Mouse (Mus musculus) layer of hippocampus, postnatal 36 days (tissue): ENCODE results near the gene Cdk4. TPM values are rescaled to one million over a fixed set of nuclear protein-coding genes. Genes with fewer than 3 reads are reported as not detected.

Source experiments
- DNase-seq, 2 experiments: peaks; one replicate each; pipeline ENCODE4 v3.0.0; 2022
- total RNA-seq, 2 experiments: library from RNA; stranded (reverse); gene quantifications; 2 replicates each; pipeline ENCODE4 v1.2.3; 2021

The Cdk4 gene
- total RNA-seq, 2 experiments from 2014 or later, result 93.5 to 97.5 TPM

DNA sequence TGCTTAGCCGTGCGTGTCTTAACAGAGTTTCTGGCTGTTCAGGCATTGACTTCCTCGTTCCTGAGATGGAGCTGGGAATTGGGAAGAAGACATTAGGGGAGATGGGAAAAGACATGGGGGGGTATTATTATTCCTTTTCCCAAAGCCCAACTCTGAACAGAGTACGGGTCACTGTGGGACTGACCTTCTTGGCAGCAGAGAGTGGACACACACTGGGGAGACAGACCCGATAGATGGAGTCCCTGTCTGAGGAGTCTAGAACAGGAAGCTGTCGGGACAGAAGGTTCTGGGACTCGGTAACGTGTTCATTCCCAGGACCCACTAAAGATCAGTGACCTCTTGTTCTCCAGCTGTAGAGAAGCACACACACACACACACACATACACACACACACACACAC, 12.3 kb downstream of the Cdk4 start:
- DNase-seq, result no peak

DNA sequence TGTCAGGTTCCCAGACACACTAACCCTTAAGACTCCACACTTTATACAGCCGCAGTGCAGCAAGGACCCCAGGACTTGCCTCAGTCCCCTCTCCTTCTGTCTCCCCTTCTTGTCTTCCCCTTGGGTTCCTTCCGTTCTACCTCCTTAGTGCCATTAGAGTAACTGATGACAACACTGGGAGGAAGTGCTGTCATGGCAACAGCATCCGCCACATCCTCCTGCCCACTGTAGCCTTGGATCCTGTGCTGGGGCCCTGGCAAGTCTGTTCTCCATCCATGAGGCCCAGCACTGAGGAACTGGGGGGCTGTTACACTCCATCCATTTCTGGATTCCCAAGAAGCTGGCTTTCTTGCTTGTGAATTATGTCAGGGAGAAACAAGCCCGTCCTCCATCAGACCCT, 12.7 kb downstream of the Cdk4 start:
- DNase-seq, result no peak

DNA sequence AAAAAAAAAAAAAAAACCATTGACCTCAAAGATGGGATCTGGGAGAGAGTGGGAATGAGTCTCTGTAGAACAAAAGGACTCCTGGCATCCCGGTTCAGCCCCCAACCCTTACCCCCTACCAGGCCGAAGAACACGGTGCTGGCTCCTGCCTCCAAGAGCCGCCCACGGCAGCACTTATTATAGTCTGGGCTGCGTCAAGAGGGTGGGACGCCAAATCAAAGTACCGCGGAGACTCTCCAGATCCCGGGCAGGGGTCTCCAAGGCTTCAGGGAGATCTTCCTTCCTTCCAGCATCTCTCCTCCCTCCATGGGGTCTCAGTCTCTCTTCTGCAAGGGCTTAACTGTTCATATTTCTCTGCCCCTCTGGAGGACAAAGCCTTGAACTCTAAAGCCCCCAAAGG, 14.2 kb downstream of the Cdk4 start:
- DNase-seq, result no peak

DNA sequence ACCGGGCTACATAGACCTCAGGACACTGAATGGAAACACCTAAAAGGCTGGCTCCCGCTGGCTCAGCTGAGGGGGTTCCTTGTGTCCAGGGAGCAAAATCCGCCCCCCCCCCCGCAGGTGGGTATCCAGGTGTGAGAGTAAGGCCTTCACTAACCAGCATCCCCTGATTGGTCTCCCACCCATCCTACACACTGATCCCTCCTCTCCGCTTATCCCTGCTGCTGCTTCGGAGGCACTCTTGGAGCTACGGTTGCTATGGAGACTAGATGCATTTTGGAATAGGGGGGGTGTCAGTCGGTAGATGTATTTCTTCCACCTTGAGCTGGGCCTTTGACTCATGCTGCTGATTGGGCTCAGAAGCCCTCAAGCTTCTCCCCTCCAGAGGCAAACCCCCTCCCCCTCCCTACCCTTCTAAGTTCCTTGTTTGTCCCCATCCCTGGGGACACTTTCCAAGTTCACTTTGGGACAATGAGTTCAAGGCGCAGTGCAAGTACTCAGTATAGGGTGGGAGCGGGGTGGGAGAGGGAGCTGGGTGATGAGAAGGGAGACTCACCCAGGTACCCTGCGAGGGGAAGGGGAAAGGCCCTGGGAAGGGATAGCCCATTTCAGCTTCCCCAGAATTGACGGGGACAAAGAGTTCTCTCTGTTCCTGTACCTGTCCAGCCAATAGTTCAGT, 14.8 kb downstream of the Cdk4 start:
- DNase-seq, result no peak

DNA sequence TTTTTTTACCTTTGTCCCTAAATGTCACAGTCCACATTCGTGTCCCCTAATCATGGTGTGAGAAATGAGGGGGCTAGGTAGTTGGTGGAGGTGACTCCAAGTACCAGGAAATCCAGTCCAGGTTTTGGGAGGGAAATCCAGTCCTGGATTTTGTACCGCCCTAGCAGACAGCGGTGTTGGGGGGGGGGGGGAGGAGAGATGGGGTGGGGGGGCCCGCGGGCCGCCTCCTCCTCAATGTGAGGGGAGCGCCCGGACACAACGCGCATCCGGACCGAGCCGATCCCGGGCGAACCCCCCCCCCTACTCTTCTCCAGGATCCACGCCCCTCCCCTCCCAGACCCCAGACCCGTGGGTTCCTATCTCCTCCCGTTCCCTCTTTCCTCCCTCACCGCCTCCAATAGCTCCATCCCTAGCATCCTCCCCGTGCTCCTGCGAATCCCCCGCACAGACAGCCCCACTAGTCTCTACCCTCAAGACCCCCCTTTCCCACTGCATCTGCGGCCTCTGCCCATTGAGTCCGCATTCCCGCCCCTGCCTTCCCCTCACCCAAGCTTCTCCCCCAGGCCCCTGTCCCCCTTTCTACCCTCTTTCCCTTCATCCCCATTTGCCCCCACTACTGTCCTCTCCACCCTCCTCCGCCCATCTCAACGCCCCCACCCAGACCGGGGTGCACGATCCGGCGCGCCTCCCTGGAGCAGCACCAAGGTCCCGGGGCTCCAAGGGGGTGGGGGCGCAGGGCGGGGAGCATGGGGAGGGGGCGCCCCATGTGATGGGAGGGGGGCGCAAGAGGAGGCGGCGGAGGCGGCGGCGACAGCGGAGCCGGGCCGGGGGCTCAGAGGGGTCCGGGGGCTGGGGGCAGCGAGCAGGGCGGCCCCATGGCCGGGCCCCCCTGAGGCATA, 15.6 kb downstream of the Cdk4 start:
- DNase-seq, result no peak

DNA sequence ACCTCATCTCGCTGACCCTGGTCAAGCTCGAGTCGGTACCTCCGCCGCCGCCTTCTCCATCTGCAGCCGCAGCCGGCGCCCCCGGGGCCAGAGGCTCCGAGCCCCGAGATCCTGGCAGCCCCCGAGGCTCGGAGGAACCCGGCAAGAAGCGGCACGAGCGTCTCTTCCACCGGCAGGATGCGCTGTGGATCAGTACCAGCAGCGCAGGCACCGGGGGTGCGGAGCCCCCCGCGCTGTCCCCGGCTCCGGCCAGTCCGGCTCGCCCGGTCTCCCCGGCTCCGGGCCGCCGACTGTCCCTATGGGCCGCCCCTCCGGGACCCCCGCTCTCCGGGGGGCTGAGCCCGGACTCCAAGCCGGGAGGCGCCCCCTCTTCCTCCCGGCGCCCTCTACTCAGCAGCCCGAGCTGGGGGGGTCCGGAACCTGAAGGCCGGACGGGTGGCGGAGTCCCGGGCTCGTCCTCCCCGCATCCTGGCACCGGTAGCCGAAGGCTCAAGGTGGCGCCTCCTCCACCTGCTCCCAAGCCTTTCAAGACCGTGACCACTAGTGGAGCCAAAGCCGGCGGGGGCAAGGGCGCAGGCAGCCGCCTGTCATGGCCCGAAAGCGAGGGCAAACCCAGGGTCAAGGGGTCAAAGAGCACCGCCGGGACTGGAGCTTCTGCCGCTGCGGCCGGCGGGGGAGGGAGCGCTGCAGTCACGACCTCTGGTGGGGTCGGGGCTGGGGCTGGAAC, 16.5 kb downstream of the Cdk4 start:
- DNase-seq, result no peak

DNA sequence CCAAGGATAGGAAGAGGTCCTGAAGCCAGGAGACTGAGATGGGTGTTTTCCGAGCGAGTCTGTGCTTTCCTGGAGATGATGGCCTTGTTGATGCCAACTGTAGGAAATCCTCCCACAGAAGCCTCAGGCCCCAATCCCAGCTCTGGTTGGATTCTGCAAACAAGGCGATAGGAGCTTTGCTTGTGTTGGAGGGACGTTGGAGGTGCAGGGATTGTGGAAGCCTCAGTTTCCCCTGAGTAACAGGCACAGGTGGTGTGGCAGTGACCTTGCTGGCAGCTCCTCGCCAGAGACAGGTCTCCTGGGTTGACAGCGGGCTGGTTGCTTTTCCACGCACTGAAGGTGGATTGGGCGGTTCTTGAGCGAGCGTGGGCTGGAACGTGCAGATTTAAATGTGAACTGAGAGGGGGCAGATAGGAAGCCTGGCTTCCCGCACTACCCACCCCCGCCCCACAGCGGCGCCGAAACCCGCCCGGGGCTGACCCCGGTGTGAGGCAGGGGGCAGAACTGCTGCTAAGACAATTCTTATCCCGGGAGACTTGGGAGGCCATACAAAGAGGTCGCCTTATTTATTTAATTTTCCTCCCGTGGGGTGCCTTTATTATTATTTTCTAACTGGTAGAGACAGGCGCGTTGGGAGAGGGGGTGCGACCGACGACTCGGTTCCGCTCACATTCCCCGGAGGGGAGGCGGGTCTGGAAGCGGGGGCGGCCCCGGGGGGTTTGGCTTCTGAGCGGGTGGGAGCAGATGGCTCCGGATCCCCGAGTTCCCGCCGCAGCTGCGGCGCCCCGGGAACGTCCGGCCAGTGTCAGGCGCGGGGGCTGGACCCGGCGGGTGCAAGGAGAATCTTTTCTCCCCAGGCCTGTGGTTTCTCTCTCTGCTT, 17.8 kb downstream of the Cdk4 start:
- peak in 1 of 2 experiments; percentile 71 for DNase-seq

DNA sequence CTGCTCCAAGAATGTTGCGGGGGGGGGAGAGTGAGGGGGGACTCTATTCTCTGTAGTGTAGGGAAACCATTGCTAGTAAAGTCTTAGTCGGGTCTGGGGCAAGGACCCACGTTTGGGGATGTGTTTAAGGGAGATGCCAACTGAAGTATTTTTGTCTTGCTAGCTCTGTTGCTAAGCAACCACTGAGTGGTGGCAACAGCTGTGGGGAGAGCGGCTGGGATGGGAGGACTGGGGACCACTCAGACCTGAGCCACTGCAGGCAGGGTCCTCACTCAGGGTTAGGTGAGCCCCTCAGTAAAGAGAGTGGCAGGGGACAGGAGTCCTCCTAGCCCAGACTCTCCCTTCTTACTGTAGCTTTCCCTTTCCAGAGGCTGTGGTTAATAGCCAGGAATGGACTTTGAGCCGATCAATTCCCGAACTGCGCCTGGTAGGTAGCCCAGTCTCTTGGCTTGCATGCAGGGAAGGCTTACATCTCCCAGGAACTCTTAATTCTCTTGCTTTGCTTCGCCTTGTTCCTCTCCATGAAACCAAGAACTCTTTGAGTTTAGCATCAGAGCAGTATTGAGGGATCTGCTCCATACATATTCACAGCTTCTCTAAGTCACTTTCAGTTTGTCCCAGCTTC, 18.8 kb downstream of the Cdk4 start:
- no peak for DNase-seq

DNA sequence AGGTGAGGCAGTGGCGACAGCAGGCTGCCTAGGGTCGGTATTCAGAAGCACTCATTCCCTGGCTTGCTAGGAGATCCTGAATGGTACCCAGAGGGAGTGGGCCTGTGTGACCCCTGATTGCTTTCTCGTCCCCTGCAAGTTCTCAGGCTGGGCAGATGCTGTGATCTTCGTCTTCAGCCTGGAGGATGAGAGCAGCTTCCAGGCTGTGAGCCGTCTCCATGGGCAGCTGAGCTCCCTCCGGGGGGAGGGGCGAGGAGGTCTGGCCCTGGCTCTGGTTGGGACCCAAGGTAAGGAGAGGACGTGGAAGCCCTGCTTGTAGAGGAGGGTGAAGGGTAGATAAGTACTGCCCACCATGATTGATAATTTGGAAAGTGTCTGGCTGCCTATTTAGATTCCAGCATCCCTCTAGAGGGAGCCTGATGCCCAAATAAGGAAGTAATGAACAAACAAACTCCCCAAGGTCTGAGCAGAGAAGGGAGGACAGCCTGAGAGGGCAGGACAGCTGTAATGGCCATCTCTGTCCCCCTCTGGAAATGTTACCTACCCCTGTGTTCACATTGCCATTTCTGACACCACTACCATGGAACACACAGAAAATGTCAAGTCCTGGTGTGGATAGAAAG, 20.1 kb downstream of the Cdk4 start:
- no peak for DNase-seq

DNA sequence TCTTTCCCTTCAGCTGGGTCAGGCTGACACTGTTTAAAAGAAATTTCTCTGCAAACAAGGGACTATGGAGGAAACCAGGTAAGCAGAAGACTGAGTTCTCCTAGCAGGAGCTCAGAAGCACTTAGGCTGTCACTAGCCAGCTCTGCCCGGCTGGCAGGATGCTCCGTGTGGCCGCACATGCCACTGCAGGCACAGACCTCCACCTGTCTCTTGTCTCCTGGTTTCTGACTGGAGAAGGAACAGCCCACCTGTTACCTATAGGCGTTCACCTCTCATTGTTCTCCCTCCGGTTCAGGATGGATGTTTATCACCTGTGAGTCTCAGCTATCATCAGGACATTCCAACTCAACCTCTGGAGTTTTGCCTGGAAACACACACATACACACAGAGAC, 20.6 kb downstream of the Cdk4 start:
- DNase-seq, result no peak

DNA sequence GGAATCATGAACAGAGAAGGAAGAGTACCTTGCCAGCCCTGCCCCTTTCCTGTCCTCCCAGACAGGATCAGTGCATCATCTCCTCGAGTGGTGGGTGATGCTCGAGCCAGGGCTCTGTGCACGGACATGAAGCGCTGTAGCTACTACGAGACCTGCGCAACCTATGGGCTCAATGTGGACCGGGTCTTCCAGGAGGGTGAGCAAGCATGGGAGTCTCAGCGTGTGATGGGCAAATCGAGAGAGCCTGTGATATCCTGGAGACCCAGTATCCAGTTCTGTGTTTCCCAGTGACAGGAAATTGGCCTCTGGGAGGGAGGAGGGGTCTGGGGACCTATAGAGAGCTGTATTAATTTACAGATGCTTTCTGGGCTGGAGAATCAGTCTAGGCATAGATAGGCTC, 21.7 kb downstream of the Cdk4 start:
- DNase-seq, result no peak

DNA sequence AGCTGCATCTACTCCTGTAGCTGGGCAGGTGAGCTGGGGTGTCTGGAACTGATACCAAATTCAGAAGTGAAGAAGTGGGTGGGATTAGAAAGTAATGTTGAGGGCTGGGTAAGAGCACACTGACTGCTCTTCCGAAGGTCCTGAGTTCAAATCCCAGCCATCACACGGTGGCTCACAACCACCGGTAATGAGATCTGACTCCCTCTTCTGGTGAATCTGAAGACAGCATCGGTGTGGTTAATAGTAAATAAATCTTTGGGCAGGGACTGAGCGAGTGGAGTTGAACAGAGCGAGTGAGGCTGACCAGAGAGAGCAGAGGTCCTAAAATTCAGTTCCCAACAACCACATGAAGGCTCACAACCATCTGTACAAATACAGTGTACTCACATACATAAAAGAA, 22.3 kb downstream of the Cdk4 start:
- DNase-seq, result no peak

DNA sequence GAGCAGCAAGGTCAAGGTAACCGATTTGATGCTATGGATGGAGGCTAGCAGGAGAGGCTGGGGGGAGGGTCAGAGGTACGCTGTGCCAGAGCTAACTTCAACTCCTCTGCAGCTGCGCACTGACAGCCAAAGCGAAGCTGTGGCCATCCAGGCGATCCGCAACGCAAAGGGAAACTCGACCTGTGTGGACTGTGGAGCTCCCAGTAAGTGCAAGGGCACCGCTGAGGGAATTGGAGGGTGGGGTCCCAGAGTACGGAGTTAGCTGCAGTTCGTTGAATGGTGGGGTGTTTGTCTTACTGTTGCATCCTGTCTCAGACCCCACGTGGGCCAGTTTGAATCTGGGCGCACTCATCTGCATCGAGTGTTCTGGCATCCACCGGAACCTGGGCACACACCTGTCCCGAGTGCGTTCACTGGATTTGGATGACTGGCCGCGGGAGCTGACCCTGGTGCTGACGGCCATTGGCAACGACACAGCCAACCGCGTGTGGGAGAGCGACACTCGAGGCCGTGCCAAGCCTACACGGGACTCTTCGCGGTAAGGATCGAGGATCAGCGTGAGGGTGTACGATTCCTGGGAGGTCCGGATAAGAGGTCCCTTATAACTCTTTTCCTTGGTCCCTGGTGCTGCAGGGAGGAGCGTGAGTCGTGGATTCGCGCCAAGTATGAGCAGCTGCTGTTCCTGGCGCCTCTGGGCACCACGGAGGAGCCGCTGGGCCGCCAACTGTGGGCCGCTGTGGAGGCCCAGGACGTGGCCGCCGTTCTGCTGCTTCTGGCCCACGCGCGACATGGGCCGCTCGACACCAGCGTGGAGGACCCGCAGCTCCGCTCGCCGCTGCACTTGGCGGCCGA, 27.5 kb downstream of the Cdk4 start:
- DNase-seq, result no peak

DNA sequence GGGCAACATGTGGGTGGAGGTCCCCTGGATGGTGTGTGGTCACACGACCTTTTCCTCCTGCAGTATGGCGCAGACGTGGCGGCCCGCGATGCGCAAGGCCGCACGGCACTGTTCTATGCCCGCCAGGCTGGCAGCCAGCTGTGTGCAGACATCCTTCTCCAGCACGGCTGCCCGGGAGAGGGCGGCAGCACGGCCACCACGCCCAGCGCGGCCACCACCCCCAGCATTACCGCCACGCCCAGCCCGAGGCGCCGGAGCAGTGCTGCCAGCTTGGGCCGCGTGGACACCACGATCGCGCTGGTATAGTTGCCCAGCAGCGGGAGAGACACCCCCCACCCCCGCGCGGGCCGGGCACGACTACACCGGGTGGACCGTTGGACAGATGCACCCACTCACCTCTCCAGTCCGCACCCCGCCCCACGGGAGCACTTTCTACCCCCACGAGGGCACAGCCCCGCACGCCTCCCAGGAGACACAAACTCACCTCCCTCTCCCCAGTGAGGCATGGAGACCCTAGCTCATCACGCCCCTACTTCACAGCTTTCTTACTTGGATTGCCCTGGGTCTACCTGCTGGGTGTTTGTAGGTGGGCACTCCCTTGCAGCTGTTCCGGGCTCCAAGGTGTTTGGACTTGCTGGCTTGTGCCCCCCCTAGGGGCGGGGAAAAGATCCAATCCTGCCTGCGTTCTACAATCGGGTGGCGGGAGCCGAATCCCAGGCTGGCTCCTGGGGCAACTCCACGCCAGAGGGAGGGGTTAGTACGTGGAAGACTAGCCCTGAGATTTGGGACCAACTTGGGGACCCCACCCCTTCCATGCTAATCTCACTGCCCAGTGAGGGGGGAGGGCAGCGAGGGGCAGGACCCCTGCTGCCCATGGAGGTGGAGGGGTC, 28.4 kb downstream of the Cdk4 start:
- no peak for DNase-seq

DNA sequence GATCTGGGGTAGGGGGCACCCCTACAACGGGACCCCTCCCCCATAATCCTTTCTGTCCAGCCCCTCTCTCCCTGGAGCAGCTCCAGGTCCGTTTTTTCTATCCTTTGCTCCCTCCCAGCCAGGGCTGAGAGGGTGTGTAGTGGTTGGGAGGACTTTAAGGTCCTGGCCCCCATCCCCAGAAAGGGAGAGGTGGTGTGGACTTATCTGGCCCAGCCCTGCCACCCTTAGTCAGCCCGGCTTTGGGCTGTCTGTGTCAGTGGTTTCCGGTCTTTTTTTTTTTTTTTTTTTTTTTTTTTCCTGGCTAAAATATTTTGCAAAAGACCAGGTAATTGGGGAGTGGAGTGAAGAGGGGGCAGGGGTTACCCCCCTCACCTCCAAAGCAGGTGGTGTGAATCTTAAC, 29.4 kb downstream of the Cdk4 start:
- no peak for DNase-seq

DNA sequence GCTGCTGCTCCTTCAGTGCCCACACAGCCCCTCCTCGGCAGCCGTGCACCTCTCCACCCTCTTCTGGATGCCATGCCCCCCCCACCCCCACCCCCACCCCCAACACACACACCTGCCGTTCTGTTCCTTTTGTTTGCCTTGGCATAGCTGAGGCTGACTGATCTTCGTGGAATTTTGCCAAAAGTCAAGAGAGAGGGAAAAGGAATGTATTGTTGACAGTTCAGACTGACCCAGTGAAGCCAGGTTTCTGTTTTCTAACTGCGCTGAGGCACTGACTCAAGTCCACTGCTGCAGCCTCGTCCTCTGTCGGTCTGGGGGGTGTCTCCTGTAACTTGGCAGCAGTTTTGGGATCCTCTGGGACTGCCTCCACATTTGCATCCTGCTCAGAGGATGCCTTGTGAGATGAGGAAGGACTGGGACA, 31.1 kb downstream of the Cdk4 start:
- DNase-seq, result no peak

DNA sequence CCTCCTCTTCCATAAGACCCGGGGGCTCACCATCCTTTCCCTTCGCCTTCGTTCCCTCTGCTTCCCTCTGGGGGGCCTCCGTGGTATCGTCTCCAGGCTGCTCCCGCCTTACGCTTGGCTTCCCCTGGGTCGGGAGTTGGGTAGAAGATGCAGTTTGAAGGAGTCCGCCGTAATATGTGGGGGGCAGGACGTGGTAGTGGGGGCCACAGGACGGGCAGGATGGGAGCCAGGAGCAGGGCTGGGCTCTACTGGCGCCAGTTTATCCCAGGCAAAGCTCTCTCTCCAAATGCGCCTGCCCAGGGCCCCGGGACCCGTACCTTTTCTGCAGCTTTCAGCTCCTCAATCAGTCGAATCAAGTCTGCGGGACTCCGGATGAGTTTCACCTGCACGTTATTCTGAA, 35.2 kb downstream of the Cdk4 start:
- DNase-seq, result no peak

DNA sequence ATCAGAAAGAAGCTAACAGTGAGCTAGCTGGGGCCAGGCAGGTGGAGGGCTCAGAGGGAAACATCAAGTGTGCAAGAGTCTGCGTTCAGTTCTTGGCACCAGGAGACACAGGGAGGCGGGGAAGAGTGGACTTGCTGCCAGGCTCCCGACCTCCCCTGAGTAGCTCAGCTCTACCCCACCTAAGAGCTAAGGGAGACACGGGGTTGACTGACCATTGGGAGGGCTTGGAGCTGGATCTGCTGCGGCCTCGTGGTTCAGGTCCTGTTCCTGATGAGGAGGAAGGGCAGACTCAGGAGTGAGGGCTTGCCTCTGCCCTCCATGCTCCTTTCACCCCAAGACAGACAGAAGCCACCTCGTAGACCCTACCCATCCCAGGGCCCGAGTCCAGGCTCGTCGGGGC, 35.9 kb downstream of the Cdk4 start:
- DNase-seq, result no peak

DNA sequence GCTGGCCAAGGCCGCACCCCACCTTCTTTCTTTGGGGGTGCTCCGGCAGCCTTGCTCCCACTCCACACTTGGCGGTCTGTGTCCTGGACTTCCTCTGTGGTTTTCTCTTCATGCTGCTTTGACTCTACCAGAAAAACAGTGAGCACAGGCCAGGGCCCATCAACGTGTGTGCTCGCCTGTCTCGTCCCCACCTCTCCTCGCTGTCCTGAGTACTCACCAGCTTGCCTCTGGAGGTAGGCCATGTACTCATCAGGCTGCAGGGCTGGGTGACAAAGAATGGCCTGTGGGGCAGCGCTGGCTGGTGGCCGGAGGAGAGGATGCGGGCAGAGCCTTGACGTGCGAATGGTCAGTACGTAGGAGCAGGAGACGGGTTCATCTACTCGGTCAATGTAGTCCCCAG, 36.5 kb downstream of the Cdk4 start:
- no peak for DNase-seq
